Mouse (Mus musculus): ENCODE measurements at regions not wholly inside any gene's neighbourhood (a gene's known extent, or its start where the extent isn't known, plus 50 kb on each side); places are given as distances from the start of the nearest gene placed in this dataset.

GRCm38 (mm10) chr14:89806825-89807224, 1335.6 kb upstream of the Pcdh20 start:
- TF ChIP-seq CTCF (IDR thresholded peaks at IDR 0.05; ENCODE audit: low read depth) (no peak), EP300 (IDR thresholded peaks at IDR 0.05; ENCODE audit: low read depth) (no peak)
